Mouse (Mus musculus) liver, postnatal 0 days (tissue): ENCODE results near the gene Elavl4. TPM values are rescaled to one million over a fixed set of nuclear protein-coding genes. Genes with fewer than 3 reads are reported as not detected.

Experiments
- ATAC-seq: fragments of 200-750 bp; cut with Nextera tagmentation; 2 replicates; pipeline ENCODE4 v1.8.0; 2017; ENCODE audit warnings: mild to moderate bottlenecking, moderate library complexity
- DNase-seq: peaks from one replicate; pipeline ENCODE4 v3.0.0-alpha.2; 2016
- H3K27ac ChIP-seq: fragments of 300-500 bp; sonication (generic); 2 replicates; pipeline ENCODE4 v1.5.1; 2014; ENCODE audit warnings: antibody characterized with exemption, moderate library complexity, mild to moderate bottlenecking, low read depth
- H3K27me3 ChIP-seq: fragments of 300-500 bp; sonication (generic); 2 replicates; pipeline ENCODE4 v1.6.1; 2014; ENCODE audit warnings: low read length, control low read depth, mixed read lengths; ENCODE audit not compliant: insufficient read depth
- H3K36me3 ChIP-seq: fragments of 300-500 bp; sonication (generic); replicated peaks from 2 replicates; pipeline ENCODE4 v1.6.1; 2014; ENCODE audit warnings: mild to moderate bottlenecking, control low read depth, low read length, moderate library complexity, mixed read lengths; ENCODE audit not compliant: insufficient read depth
- H3K4me1 ChIP-seq: fragments of 300-500 bp; sonication (generic); 2 replicates; pipeline ENCODE4 v1.6.1; 2014; ENCODE audit warnings: antibody characterized with exemption, mild to moderate bottlenecking, control low read depth; ENCODE audit not compliant: insufficient read depth
- H3K4me2 ChIP-seq: fragments of 300-500 bp; sonication (generic); 2 replicates; pipeline ENCODE4 v1.6.1; 2014; ENCODE audit warnings: low read depth, mild to moderate bottlenecking, low read length, moderate library complexity, mixed read lengths
- H3K4me3 ChIP-seq: fragments of 300-500 bp; sonication (generic); 2 replicates; pipeline ENCODE4 v1.5.1; 2014; ENCODE audit warnings: low read depth, low read length
- H3K9ac ChIP-seq: fragments of 300-500 bp; sonication (generic); replicated peaks from 2 replicates; pipeline ENCODE4 v1.6.1; 2014; ENCODE audit warnings: mild to moderate bottlenecking, moderate library complexity
- H3K9me3 ChIP-seq: fragments of 300-500 bp; sonication (generic); 2 replicates; pipeline ENCODE4 v1.6.1; 2016; ENCODE audit warnings: mild to moderate bottlenecking, control low read depth, low read length, mixed read lengths
- CTCF ChIP-seq: sonication (generic); IDR thresholded peaks from 2 replicates; pipeline ENCODE4 v1.5.1; 2016; ENCODE audit warnings: antibody characterized with exemption, low read depth
- EP300 ChIP-seq: IDR thresholded peaks from 2 replicates; pipeline ENCODE4 v1.6.1; 2016; ENCODE audit warnings: antibody characterized with exemption, low read depth, mild to moderate bottlenecking
- WGBS: fragments of 180-500 bp; shearing (Covaris S2); extraction: QIAGEN DNeasy Blood & Tissue Kit; methylation state at CpG from one replicate; pipeline ENCODE4 v1.1.7; 2014; ENCODE audit not compliant: insufficient replicate concordance; 5-methylcytosine and 5-hydroxymethylcytosine counted together
- polyA plus RNA-seq: library from polyadenylated mRNA; unstranded; fragments of >200 nt; fragmentation: Nextera tagmentation; extraction: Ambion mirVana; gene quantifications from 2 replicates; pipeline ENCODE4 v1.2.1, GENCODE M21; 2015

The Elavl4 gene
- polyA plus RNA-seq, 1 experiment from 2014 or later, result 0.09 TPM

GRCm38 (mm10) chr4:110323912-110324311 is 27.8 kb downstream of the Elavl4 start:
- TF ChIP-seq EP300, result no peak
- 0 out of 2 replicates have a peak, but pooled peaks have one; percentile 2 for TF ChIP-seq CTCF
- no peak overlapping the region for H3K4me2 ChIP-seq
- no peak for ATAC-seq
- no peaks in the 10 kb centered on the region for H3K27me3 ChIP-seq
- DNase-seq, result no peak
- no peaks in the 10 kb centered on the region for H3K9me3 ChIP-seq
- H3K9ac ChIP-seq, result no peak overlapping the region
- 53% methylated on average over 3 of the region's 3 CpGs for WGBS
- H3K27ac ChIP-seq, result no peak overlapping the region
- H3K4me1 ChIP-seq, result no peaks in the 10 kb centered on the region
- no peak overlapping the region for H3K4me3 ChIP-seq
- H3K36me3 ChIP-seq, result no peaks in the 10 kb centered on the region

DNA sequence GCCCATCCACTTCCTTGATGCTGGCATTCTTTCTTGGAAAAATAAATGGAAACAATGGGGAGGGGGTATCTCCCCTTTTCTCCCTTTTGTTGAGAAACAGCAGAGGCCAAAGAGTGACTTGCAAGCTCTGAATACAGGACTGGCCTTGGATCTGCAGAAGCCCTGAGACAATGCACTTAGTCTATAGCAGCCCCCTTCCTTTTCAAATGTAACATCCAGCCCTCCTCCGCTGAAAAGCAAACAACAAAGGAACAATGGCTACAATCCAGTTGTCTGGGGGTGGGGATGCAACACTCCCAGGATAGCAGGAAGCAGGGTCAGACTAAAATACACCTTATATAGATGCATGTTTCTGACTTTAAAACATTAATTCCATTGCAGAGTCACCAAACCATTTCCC is 39.6 kb downstream of the Elavl4 start:
- H3K4me1 ChIP-seq, result no peaks in the 10 kb centered on the region
- no peaks in the 10 kb centered on the region for H3K36me3 ChIP-seq
- H3K9ac ChIP-seq, result no peak overlapping the region
- H3K4me3 ChIP-seq, result no peak overlapping the region
- no peaks in the 10 kb centered on the region for H3K27me3 ChIP-seq
- no peaks in the 10 kb centered on the region for H3K9me3 ChIP-seq
- ATAC-seq, result no peak
- WGBS, result 22% methylated on average over 1 of the region's 1 CpGs
- TF ChIP-seq CTCF (no peak), EP300 (no peak)
- no peak overlapping the region for H3K4me2 ChIP-seq
- no peak for DNase-seq
- H3K27ac ChIP-seq, result no peak overlapping the region

GRCm38 (mm10) chr4:110306972-110307371 is 44.7 kb downstream of the Elavl4 start:
- H3K27me3 ChIP-seq, result no peaks in the 10 kb centered on the region
- H3K27ac ChIP-seq, result no peak overlapping the region
- 62% methylated on average over 5 of the region's 5 CpGs for WGBS
- H3K36me3 ChIP-seq, result no peaks in the 10 kb centered on the region
- ATAC-seq (no peak), DNase-seq (no peak)
- no peak overlapping the region for H3K4me2 ChIP-seq
- TF ChIP-seq EP300 (no peak), CTCF (no peak)
- no peaks in the 10 kb centered on the region for H3K4me1 ChIP-seq
- H3K9ac ChIP-seq, result no peak overlapping the region
- H3K4me3 ChIP-seq, result no peak overlapping the region
- no peaks in the 10 kb centered on the region for H3K9me3 ChIP-seq

GRCm38 (mm10) chr4:110306559-110306958 is 45.1 kb downstream of the Elavl4 start:
- WGBS, result 87% methylated on average over 11 of the region's 11 CpGs
- DNase-seq (no peak), ATAC-seq (no peak)
- Histone ChIP-seq H3K4me1 (no peaks in the 10 kb centered on the region), H3K36me3 (no peaks in the 10 kb centered on the region), H3K27ac (no peak overlapping the region), H3K4me3 (no peak overlapping the region), H3K4me2 (no peak overlapping the region), H3K27me3 (no peaks in the 10 kb centered on the region), H3K9me3 (no peaks in the 10 kb centered on the region), H3K9ac (no peak overlapping the region)
- no peak for TF ChIP-seq CTCF
- TF ChIP-seq EP300, result no peak

DNA sequence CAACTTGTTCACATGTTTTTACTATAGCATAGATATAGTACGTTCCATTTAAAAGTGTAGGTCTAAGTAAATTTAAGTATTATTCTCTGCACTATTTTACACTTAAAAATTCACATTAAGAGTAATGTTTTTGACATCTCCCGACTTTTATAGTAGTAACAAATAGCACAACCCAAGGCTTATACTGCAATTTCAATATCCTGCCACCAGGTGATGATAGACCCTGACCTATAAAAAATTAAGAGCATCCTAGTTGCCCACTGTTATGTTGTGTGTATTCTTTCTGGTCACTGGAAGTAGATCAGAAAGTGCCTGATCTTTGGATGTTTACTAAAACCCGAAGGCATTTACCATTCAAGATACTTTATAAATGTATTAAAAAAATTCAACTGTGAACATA is 55.9 kb downstream of the Elavl4 start:
- no peaks in the 10 kb centered on the region for H3K27me3 ChIP-seq
- H3K4me3 ChIP-seq, result no peak overlapping the region
- H3K27ac ChIP-seq, result no peak overlapping the region
- no peak overlapping the region for H3K4me2 ChIP-seq
- no peak for ATAC-seq
- H3K36me3 ChIP-seq, result no peaks in the 10 kb centered on the region
- no peak for TF ChIP-seq CTCF
- TF ChIP-seq EP300, result no peak
- no peak overlapping the region for H3K9ac ChIP-seq
- 66% methylated on average over 3 of the region's 3 CpGs for WGBS
- no peak for DNase-seq
- no peaks in the 10 kb centered on the region for H3K9me3 ChIP-seq
- H3K4me1 ChIP-seq, result no peaks in the 10 kb centered on the region

GRCm38 (mm10) chr4:110293238-110293637 is 58.5 kb downstream of the Elavl4 start:
- Histone ChIP-seq H3K27me3 (no peaks in the 10 kb centered on the region), H3K4me1 (no peaks in the 10 kb centered on the region), H3K4me2 (no peak overlapping the region), H3K9me3 (no peaks in the 10 kb centered on the region), H3K9ac (no peak overlapping the region), H3K36me3 (no peaks in the 10 kb centered on the region), H3K4me3 (no peak overlapping the region), H3K27ac (no peak overlapping the region)
- TF ChIP-seq EP300 (no peak), CTCF (no peak)
- WGBS, result 78% methylated on average over 5 of the region's 5 CpGs
- no peak for ATAC-seq
- no peak for DNase-seq

GRCm38 (mm10) chr4:110292471-110292870 is 59.2 kb downstream of the Elavl4 start:
- Histone ChIP-seq H3K4me2 (no peak overlapping the region), H3K9me3 (no peaks in the 10 kb centered on the region), H3K27me3 (no peaks in the 10 kb centered on the region), H3K4me1 (no peaks in the 10 kb centered on the region), H3K4me3 (no peak overlapping the region), H3K27ac (no peak overlapping the region), H3K36me3 (no peaks in the 10 kb centered on the region), H3K9ac (no peak overlapping the region)
- DNase-seq (no peak), ATAC-seq (no peak)
- 81% methylated on average over 10 of the region's 10 CpGs for WGBS
- no peak for TF ChIP-seq CTCF
- TF ChIP-seq EP300, result no peak
